Mouse (Mus musculus) kidney, embryonic 16.5 days (tissue): ENCODE data around the gene Ninj2. TPM values are rescaled to one million over a fixed set of nuclear protein-coding genes. Genes with fewer than 3 reads are reported as not detected.

Experiments used
- ATAC-seq: fragments of 200-750 bp; cut with Nextera tagmentation; 2 replicates; pipeline ENCODE4 v1.8.0; 2017; ENCODE audit warnings: moderate TSS enrichment; ENCODE audit not compliant: low FRiP score, low TSS enrichment
- H3K27ac ChIP-seq: fragments of 300-500 bp; sonication (generic); 2 replicates; pipeline ENCODE4 v1.5.1; 2014; ENCODE audit warnings: low read length
- H3K27me3 ChIP-seq: fragments of 300-500 bp; sonication (generic); 2 replicates; pipeline ENCODE4 v1.6.1; 2014; ENCODE audit warnings: low read length, control low read depth, mixed read lengths; ENCODE audit not compliant: insufficient read depth
- H3K36me3 ChIP-seq: fragments of 300-500 bp; sonication (generic); 2 replicates; pipeline ENCODE4 v1.6.1; 2014; ENCODE audit warnings: low read length, control low read depth, mixed read lengths; ENCODE audit not compliant: insufficient read depth
- H3K4me1 ChIP-seq: fragments of 300-500 bp; sonication (generic); 2 replicates; pipeline ENCODE4 v1.6.1; 2014; ENCODE audit warnings: low read length, control low read depth, mixed read lengths; ENCODE audit not compliant: insufficient read depth
- H3K4me2 ChIP-seq: fragments of 300-500 bp; sonication (generic); replicated peaks from 2 replicates; pipeline ENCODE4 v1.6.1; 2014; ENCODE audit warnings: low read depth, low read length
- H3K4me3 ChIP-seq: fragments of 300-500 bp; sonication (generic); 2 replicates; pipeline ENCODE4 v1.5.1; 2014; ENCODE audit warnings: mild to moderate bottlenecking, low read length
- H3K9ac ChIP-seq: fragments of 300-500 bp; sonication (generic); replicated peaks from 2 replicates; pipeline ENCODE4 v1.6.1; 2014; ENCODE audit warnings: low read length
- H3K9me3 ChIP-seq: fragments of 300-500 bp; sonication (generic); 2 replicates; pipeline ENCODE4 v1.6.1; 2016; ENCODE audit warnings: low read length, control low read depth
- WGBS: fragments of 180-500 bp; shearing (Covaris S2); extraction: QIAGEN DNeasy Blood & Tissue Kit; methylation state at CpG from one replicate; pipeline ENCODE4 v1.1.7; 2014; 5-methylcytosine and 5-hydroxymethylcytosine counted together
- polyA plus RNA-seq: library from polyadenylated mRNA; unstranded; fragments of >200 nt; fragmentation: Nextera tagmentation; extraction: Ambion mirVana; gene quantifications from 2 replicates; pipeline ENCODE4 v1.2.1, GENCODE M21; 2015

Ninj2 gene
- polyA plus RNA-seq, 1 experiment from 2014 or later = 0.19 TPM

- 86% methylated on average over 4 of the region's 4 CpGs for WGBS
- no peak overlapping the region for H3K4me2 ChIP-seq
- no peaks in the 10 kb centered on the region for H3K4me1 ChIP-seq
- no peaks in the 10 kb centered on the region for H3K36me3 ChIP-seq
- H3K27me3 ChIP-seq = no peaks in the 10 kb centered on the region
- H3K4me3 ChIP-seq = no peak overlapping the region
- no peaks in the 10 kb centered on the region for H3K9me3 ChIP-seq
- no peak overlapping the region for H3K9ac ChIP-seq
- no peak for ATAC-seq
- H3K27ac ChIP-seq = no peak overlapping the region
These were observed 1.2 kb upstream of the Ninj2 start for GRCm38 (mm10) chr6:120091956-120092355.

GRCm38 (mm10) chr6:120094091-120094776 lies 1.1 kb downstream of the Ninj2 start:
- no peaks in the 10 kb centered on the region for H3K4me1 ChIP-seq
- ATAC-seq = no peak
- H3K4me3 ChIP-seq = no peak overlapping the region
- H3K4me2 ChIP-seq = no peak overlapping the region
- no peak overlapping the region for H3K9ac ChIP-seq
- no peaks in the 10 kb centered on the region for H3K9me3 ChIP-seq
- H3K27ac ChIP-seq = no peak overlapping the region
- H3K27me3 ChIP-seq = no peaks in the 10 kb centered on the region
- H3K36me3 ChIP-seq = no peaks in the 10 kb centered on the region
- WGBS = 85% methylated on average over 9 of the region's 9 CpGs

GRCm38 (mm10) chr6:120095096-120095495 lies 1.9 kb downstream of the Ninj2 start:
- Histone ChIP-seq H3K9me3 (no peaks in the 10 kb centered on the region), H3K36me3 (no peaks in the 10 kb centered on the region), H3K27ac (no peak overlapping the region), H3K4me2 (no peak overlapping the region), H3K27me3 (no peaks in the 10 kb centered on the region), H3K9ac (no peak overlapping the region), H3K4me3 (no peak overlapping the region), H3K4me1 (no peaks in the 10 kb centered on the region)
- ATAC-seq = no peak
- 77% methylated on average over 5 of the region's 5 CpGs for WGBS

- H3K4me2 ChIP-seq = no peak overlapping the region
- no peak overlapping the region for H3K27ac ChIP-seq
- H3K36me3 ChIP-seq = no peaks in the 10 kb centered on the region
- no peaks in the 10 kb centered on the region for H3K27me3 ChIP-seq
- H3K9ac ChIP-seq = no peak overlapping the region
- H3K4me3 ChIP-seq = no peak overlapping the region
- ATAC-seq = no peak
- H3K9me3 ChIP-seq = no peaks in the 10 kb centered on the region
- no peaks in the 10 kb centered on the region for H3K4me1 ChIP-seq
- WGBS = 83% methylated on average over 1 of the region's 1 CpGs
These were observed 2.4 kb downstream of the Ninj2 start for GRCm38 (mm10) chr6:120095501-120095900.

GRCm38 (mm10) chr6:120099392-120099791 lies 6.2 kb downstream of the Ninj2 start:
- H3K4me1 ChIP-seq = no peaks in the 10 kb centered on the region
- WGBS = 69% methylated on average over 5 of the region's 5 CpGs
- H3K4me3 ChIP-seq = no peak overlapping the region
- H3K4me2 ChIP-seq = no peak overlapping the region
- H3K36me3 ChIP-seq = no peaks in the 10 kb centered on the region
- no peaks in the 10 kb centered on the region for H3K9me3 ChIP-seq
- no peak overlapping the region for H3K9ac ChIP-seq
- H3K27ac ChIP-seq = no peak overlapping the region
- no peaks in the 10 kb centered on the region for H3K27me3 ChIP-seq
- ATAC-seq = no peak

- Histone ChIP-seq H3K9me3 (no peaks in the 10 kb centered on the region), H3K9ac (no peak overlapping the region), H3K4me3 (no peak overlapping the region), H3K27ac (no peak overlapping the region), H3K36me3 (no peaks in the 10 kb centered on the region), H3K27me3 (no peaks in the 10 kb centered on the region), H3K4me1 (no peaks in the 10 kb centered on the region), H3K4me2 (no peak overlapping the region)
- WGBS = 86% methylated on average over 12 of the region's 12 CpGs
- no peak for ATAC-seq
These were observed 8.1 kb downstream of the Ninj2 start for GRCm38 (mm10) chr6:120101221-120101620.

- H3K27me3 ChIP-seq = no peaks in the 10 kb centered on the region
- no peak overlapping the region for H3K27ac ChIP-seq
- H3K36me3 ChIP-seq = no peaks in the 10 kb centered on the region
- H3K4me3 ChIP-seq = no peak overlapping the region
- 84% methylated on average over 6 of the region's 6 CpGs for WGBS
- H3K9ac ChIP-seq = no peak overlapping the region
- no peaks in the 10 kb centered on the region for H3K4me1 ChIP-seq
- H3K4me2 ChIP-seq = no peak overlapping the region
- H3K9me3 ChIP-seq = no peaks in the 10 kb centered on the region
- ATAC-seq = no peak
These were observed 8.8 kb downstream of the Ninj2 start for GRCm38 (mm10) chr6:120101996-120102395.

- no peaks in the 10 kb centered on the region for H3K4me1 ChIP-seq
- H3K9ac ChIP-seq = no peak overlapping the region
- no peak overlapping the region for H3K4me2 ChIP-seq
- no peak for ATAC-seq
- no peak overlapping the region for H3K4me3 ChIP-seq
- H3K27me3 ChIP-seq = no peaks in the 10 kb centered on the region
- WGBS = 38% methylated on average over 1 of the region's 1 CpGs
- no peaks in the 10 kb centered on the region for H3K9me3 ChIP-seq
- H3K27ac ChIP-seq = no peak overlapping the region
- no peaks in the 10 kb centered on the region for H3K36me3 ChIP-seq
These were observed 10.0 kb downstream of the Ninj2 start for GRCm38 (mm10) chr6:120103104-120103503.

- no peak overlapping the region for H3K4me2 ChIP-seq
- no peaks in the 10 kb centered on the region for H3K36me3 ChIP-seq
- no peak overlapping the region for H3K27ac ChIP-seq
- H3K27me3 ChIP-seq = no peaks in the 10 kb centered on the region
- H3K4me1 ChIP-seq = peaks cover 13% of the 10 kb centered on the region
- ATAC-seq = no peak
- H3K9me3 ChIP-seq = no peaks in the 10 kb centered on the region
- no peak overlapping the region for H3K4me3 ChIP-seq
- no peak overlapping the region for H3K9ac ChIP-seq
These were observed 11.9 kb downstream of the Ninj2 start for GRCm38 (mm10) chr6:120105055-120105454.

- H3K4me1 ChIP-seq = peaks cover 17% of the 10 kb centered on the region
- 81% methylated on average over 5 of the region's 5 CpGs for WGBS
- ATAC-seq = no peak
- H3K9me3 ChIP-seq = no peaks in the 10 kb centered on the region
- H3K27me3 ChIP-seq = no peaks in the 10 kb centered on the region
- H3K36me3 ChIP-seq = no peaks in the 10 kb centered on the region
- H3K4me2 ChIP-seq = no peak overlapping the region
- H3K4me3 ChIP-seq = no peak overlapping the region
- H3K9ac ChIP-seq = no peak overlapping the region
- no peak overlapping the region for H3K27ac ChIP-seq
These were observed 14.4 kb downstream of the Ninj2 start for GRCm38 (mm10) chr6:120107586-120107985.
